ENCODE assay signal across 8 mouse cellular contexts in the genomic region with DNA sequence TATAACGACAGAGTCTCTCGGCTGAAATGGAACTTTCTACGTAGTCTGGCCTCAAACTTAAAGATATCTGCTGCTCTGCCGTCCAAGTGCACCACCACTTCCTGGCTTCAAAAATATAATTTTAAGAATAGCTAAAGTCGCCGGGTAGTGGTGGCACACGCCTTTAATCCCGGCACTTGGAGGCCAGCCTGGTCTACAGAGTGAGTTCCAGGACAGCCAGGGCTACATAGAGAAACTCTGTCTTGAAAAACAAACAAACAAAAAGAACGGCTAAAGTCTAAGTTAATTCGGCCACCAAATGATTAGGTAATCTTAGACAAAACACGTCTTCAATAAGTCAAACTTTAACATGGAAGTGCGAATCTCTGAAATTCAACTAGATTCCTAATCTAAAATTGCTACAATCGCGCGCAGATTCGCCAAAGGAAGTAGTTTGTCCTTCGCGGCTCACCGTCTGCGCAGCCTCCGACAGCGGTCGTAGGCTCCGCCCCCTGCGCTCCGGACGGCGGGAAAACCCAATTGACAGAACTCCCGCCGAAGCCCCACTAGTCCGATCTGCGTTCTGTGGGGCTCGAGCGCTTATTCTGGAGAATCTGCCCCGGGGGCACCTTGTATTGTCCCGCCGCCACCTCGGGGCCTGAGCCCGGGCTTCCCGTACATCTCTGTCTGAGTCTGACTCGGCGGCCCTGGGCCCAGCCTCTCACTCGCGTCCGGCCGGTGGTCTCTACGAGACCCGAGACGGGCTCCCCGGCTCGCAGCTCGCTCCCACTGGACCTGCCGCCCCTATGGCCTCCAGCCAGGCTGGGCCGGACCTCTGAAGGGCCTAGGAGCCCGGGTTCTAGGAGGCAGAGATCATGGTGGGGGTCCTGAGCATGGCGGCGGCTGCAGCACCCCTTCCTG. TPM values are rescaled to one million over a fixed set of nuclear protein-coding genes. Genes with fewer than 3 reads are reported as not detected.
DNase-seq lines count a peak whose midpoint lies in the region; ATAC-seq lines count a peak whose summit lies in the region.

Gene Atad5 (plus strand): TSS at position 484 of the 900 bp plus-strand sequence.

- no peaks in the 10 kb centered on the region for H3K9me3 ChIP-seq in heart, embryonic 14.5 days (ENCODE audit: control insufficient read depth, low read length)
- H3K9me3 ChIP-seq in liver, embryonic 13.5 days (replicated peaks) = no peaks in the 10 kb centered on the region
- no peaks in the 10 kb centered on the region for H3K9me3 ChIP-seq in stomach, embryonic 16.5 days (replicated peaks; ENCODE audit: control insufficient read depth, low read length)

- H3K36me3 ChIP-seq in heart, embryonic 14.5 days (ENCODE audit: control insufficient read depth, insufficient read depth, low read length) = no peaks in the 10 kb centered on the region
- H3K36me3 ChIP-seq in liver, embryonic 13.5 days = peaks cover 13% of the 10 kb centered on the region
- no peaks in the 10 kb centered on the region for H3K36me3 ChIP-seq in stomach, embryonic 16.5 days (ENCODE audit: control insufficient read depth, insufficient read depth, low read length)

- peak within 1 kb of the TSS; percentile 86 for H3K4me2 ChIP-seq in heart, embryonic 14.5 days (ENCODE audit: low read length)
- H3K4me2 ChIP-seq in liver, embryonic 13.5 days = peak within 1 kb of the TSS; percentile 83
- H3K4me2 ChIP-seq in stomach, embryonic 16.5 days (ENCODE audit: low read depth, low read length) = peak within 1 kb of the TSS; percentile 64

- DNase-seq in CD4-positive, CD25-positive, alpha-beta regulatory T cell, adult 2 months (ENCODE audit: low read depth, low spot score) = peak; percentile 93
- peak; percentile 44 for DNase-seq in fibroblast of lung, adult 2 months (ENCODE audit: low read depth)
- DNase-seq in kidney, postnatal 14 days = peak; percentile 93
- peak; percentile 83 for DNase-seq in liver, embryonic 13.5 days
- peak; percentile 87 for DNase-seq in neural tube, embryonic 10.5 days (ENCODE audit: extremely low spot score, low spot score)

- peak within 1 kb of the TSS; percentile 98 for H3K9ac ChIP-seq in heart, embryonic 14.5 days (ENCODE audit: low read length)
- peak within 1 kb of the TSS; percentile 100 for H3K9ac ChIP-seq in liver, embryonic 13.5 days
- H3K9ac ChIP-seq in stomach, embryonic 16.5 days (ENCODE audit: low read length) = peak within 1 kb of the TSS; percentile 99

- ATAC-seq in heart, embryonic 14.5 days (ENCODE audit: insufficient number of reproducible peaks, insufficient read depth, low FRiP score, low read depth) = peak; percentile 80; the same call in 1 of the 2 replicates
- peak; percentile 72 for ATAC-seq in liver, embryonic 13.5 days (ENCODE audit: low read depth)
- peak; percentile 84; the same call in 1 of the 2 replicates for ATAC-seq in stomach, embryonic 16.5 days (ENCODE audit: insufficient read depth, low FRiP score)

- WGBS in heart, embryonic 14.5 days = 4% methylated on average over 57 of the region's 57 CpGs
- WGBS in liver, embryonic 13.5 days (ENCODE audit: insufficient replicate concordance) = 1% methylated on average over 57 of the region's 57 CpGs
- whole genome bisulfite sequencing in stomach, embryonic 16.5 days = 4% methylated on average over 57 of the region's 57 CpGs

- H3K4me1 ChIP-seq in brown adipose tissue, adult 24 weeks (ENCODE audit: control insufficient read depth, insufficient read depth, insufficient read length, low read length) = peaks cover 3% of the 10 kb centered on the region; the same call in 1 of the 2 replicates
- H3K4me1 ChIP-seq in heart, embryonic 14.5 days (ENCODE audit: control insufficient read depth in 2 of 2, insufficient read depth in 2 of 2, low read length in 2 of 2) = peaks cover 0 to 10% of the 10 kb centered on the region in 2 experiments; a peak in 1 of 4 replicates
- H3K4me1 ChIP-seq in liver, embryonic 13.5 days (replicated peaks) = peaks cover 60% of the 10 kb centered on the region
- peaks cover 10% of the 10 kb centered on the region for H3K4me1 ChIP-seq in stomach, embryonic 16.5 days (ENCODE audit: control insufficient read depth, insufficient read depth, low read length)

- H3K27me3 ChIP-seq in heart, embryonic 14.5 days (ENCODE audit: control insufficient read depth, insufficient read depth, low read length) = no peaks in the 10 kb centered on the region
- no peaks in the 10 kb centered on the region for H3K27me3 ChIP-seq in liver, embryonic 13.5 days
- no peaks in the 10 kb centered on the region for H3K27me3 ChIP-seq in stomach, embryonic 16.5 days (ENCODE audit: control insufficient read depth, insufficient read depth, low read length)

- H3K27ac ChIP-seq in brown adipose tissue, adult 24 weeks (replicated peaks; ENCODE audit: low read depth, low read length) = no peak within 1 kb of the TSS
- peak within 1 kb of the TSS in 1 of 2 experiments; percentile 72; a peak in 2 of 4 replicates for H3K27ac ChIP-seq in heart, embryonic 14.5 days (replicated peaks in 1 of 2; ENCODE audit: control insufficient read depth in 1 of 2, insufficient read depth in 1 of 2, low read depth in 2 of 2, low read length in 2 of 2)
- peak within 1 kb of the TSS; percentile 91 for H3K27ac ChIP-seq in liver, embryonic 13.5 days
- peak within 1 kb of the TSS; percentile 57 for H3K27ac ChIP-seq in stomach, embryonic 16.5 days (ENCODE audit: low read length)

- peak within 1 kb of the TSS; percentile 97 for H3K4me3 ChIP-seq in brown adipose tissue, adult 24 weeks (ENCODE audit: insufficient read depth, low read depth, low read length)
- peak within 1 kb of the TSS; percentile 89 to 99 for H3K4me3 ChIP-seq in heart, embryonic 14.5 days (ENCODE audit: control insufficient read depth in 1 of 2, insufficient read depth in 1 of 2, low read depth in 1 of 2, low read length in 2 of 2)
- peak within 1 kb of the TSS; percentile 100 for H3K4me3 ChIP-seq in liver, embryonic 13.5 days (replicated peaks)
- H3K4me3 ChIP-seq in stomach, embryonic 16.5 days (replicated peaks; ENCODE audit: low read length) = peak within 1 kb of the TSS; percentile 99

RNA-seq across cellular contexts. Expression of gene Atad5, which starts in this region (rescaled TPM):
- 0.75 and 0.79 TPM in 2 replicates for polyA plus RNA-seq in brown adipose tissue, adult 24 weeks (2012; ENCODE audit: insufficient read depth, insufficient read length, missing spikeins)
- polyA plus RNA-seq in heart, embryonic 14.5 days (2014; fragmentation: Nextera tagmentation; extraction: Ambion mirVana) = 5.3 and 5.6 TPM in 2 replicates
- 10.7 and 12.9 TPM in 2 replicates for polyA plus RNA-seq in liver, embryonic 13.5 days (2015; fragmentation: Nextera tagmentation; extraction: Ambion mirVana)
- 6.8 and 9.0 TPM in 2 replicates for polyA plus RNA-seq in stomach, embryonic 16.5 days (2015; fragmentation: Nextera tagmentation; extraction: Ambion mirVana)
